Mouse (Mus musculus): ENCODE results near the gene Ubash3a. TPM values are rescaled to one million over a fixed set of nuclear protein-coding genes. Genes with fewer than 3 reads are reported as not detected.

The Ubash3a gene
- 0.36 and 0.50 TPM in 2 replicates for polyA plus RNA-seq (2015; fragmentation: Nextera tagmentation; extraction: Ambion mirVana)

- Histone ChIP-seq H3K9ac (no peak within 1 kb of the TSS), H3K36me3 (no peaks in the 10 kb centered on the region), H3K4me3 (no peak within 1 kb of the TSS), H3K4me1 (no peaks in the 10 kb centered on the region), H3K27me3 (no peaks in the 10 kb centered on the region), H3K9me3 (no peaks in the 10 kb centered on the region), H3K4me2 (replicated peaks) (no peak within 1 kb of the TSS), H3K27ac (no peak within 1 kb of the TSS)
- 79% methylated on average over 12 of the region's 12 CpGs for WGBS
- no peak for ATAC-seq (ENCODE audit: low FRiP score, low read depth)
These were observed at the start of gene Ubash3a for GRCm38 (mm10) chr17:31207771-31208334. Gene Ubash3a, plus strand, starts transcription at chr17:31207873.

- no peak overlapping the region for H3K4me2 ChIP-seq (replicated peaks)
- no peaks in the 10 kb centered on the region for H3K4me1 ChIP-seq
- WGBS = 74% methylated on average over 6 of the region's 6 CpGs
- no peaks in the 10 kb centered on the region for H3K9me3 ChIP-seq
- H3K4me3 ChIP-seq = no peak overlapping the region
- H3K27me3 ChIP-seq = 0 out of 2 replicates have a peak, but pooled peaks cover under 1% of the 10 kb centered on the region
- no peak for ATAC-seq (ENCODE audit: low FRiP score, low read depth)
- H3K9ac ChIP-seq = no peak overlapping the region
- H3K36me3 ChIP-seq = no peaks in the 10 kb centered on the region
- no peak overlapping the region for H3K27ac ChIP-seq
These were observed 49.8 kb upstream of the Ubash3a start for GRCm38 (mm10) chr17:31157921-31158320.

GRCm38 (mm10) chr17:31160291-31160690 lies 47.4 kb upstream of the Ubash3a start:
- peaks cover 18% of the 10 kb centered on the region; the same call in 1 of the 2 replicates for H3K27me3 ChIP-seq
- H3K4me2 ChIP-seq (replicated peaks) = no peak overlapping the region
- H3K4me3 ChIP-seq = no peak overlapping the region
- H3K27ac ChIP-seq = no peak overlapping the region
- H3K4me1 ChIP-seq = no peaks in the 10 kb centered on the region
- H3K9ac ChIP-seq = no peak overlapping the region
- H3K36me3 ChIP-seq = no peaks in the 10 kb centered on the region
- no peak for ATAC-seq (ENCODE audit: low FRiP score, low read depth)
- WGBS = 74% methylated on average over 4 of the region's 4 CpGs
- no peaks in the 10 kb centered on the region for H3K9me3 ChIP-seq

- H3K4me2 ChIP-seq (replicated peaks) = no peak overlapping the region
- no peaks in the 10 kb centered on the region for H3K36me3 ChIP-seq
- WGBS = 89% methylated on average over 12 of the region's 12 CpGs
- ATAC-seq (ENCODE audit: low FRiP score, low read depth) = no peak
- no peak overlapping the region for H3K4me3 ChIP-seq
- H3K27me3 ChIP-seq = peaks cover 38% of the 10 kb centered on the region
- H3K9ac ChIP-seq = no peak overlapping the region
- H3K4me1 ChIP-seq = no peaks in the 10 kb centered on the region
- H3K27ac ChIP-seq = no peak overlapping the region
- H3K9me3 ChIP-seq = no peaks in the 10 kb centered on the region
These were observed 45.1 kb upstream of the Ubash3a start for GRCm38 (mm10) chr17:31162607-31163006.

- H3K4me3 ChIP-seq = no peak overlapping the region
- 79% methylated on average over 2 of the region's 2 CpGs for WGBS
- no peak for ATAC-seq (ENCODE audit: low FRiP score, low read depth)
- no peak overlapping the region for H3K4me2 ChIP-seq (replicated peaks)
- H3K9ac ChIP-seq = no peak overlapping the region
- peaks cover 41% of the 10 kb centered on the region for H3K27me3 ChIP-seq
- no peaks in the 10 kb centered on the region for H3K36me3 ChIP-seq
- no peaks in the 10 kb centered on the region for H3K4me1 ChIP-seq
- H3K27ac ChIP-seq = no peak overlapping the region
- no peaks in the 10 kb centered on the region for H3K9me3 ChIP-seq
These were observed 43.9 kb upstream of the Ubash3a start for GRCm38 (mm10) chr17:31163821-31164220.

- Histone ChIP-seq H3K9ac (no peak within 1 kb of the TSS), H3K27me3 (peaks cover 51% of the 10 kb centered on the region), H3K9me3 (no peaks in the 10 kb centered on the region), H3K4me1 (no peaks in the 10 kb centered on the region), H3K27ac (no peak within 1 kb of the TSS), H3K4me3 (no peak within 1 kb of the TSS), H3K36me3 (no peaks in the 10 kb centered on the region), H3K4me2 (replicated peaks) (no peak within 1 kb of the TSS)
- no peak for ATAC-seq (ENCODE audit: low FRiP score, low read depth)
- 86% methylated on average over 6 of the region's 6 CpGs for WGBS
These were observed 42.5 kb upstream of the Ubash3a start, which contains the start of gene Tff1 for GRCm38 (mm10) chr17:31165127-31165526. Gene Tff1, minus strand, starts transcription at chr17:31165277.

GRCm38 (mm10) chr17:31169796-31170195 lies 37.9 kb upstream of the Ubash3a start:
- Histone ChIP-seq H3K9me3 (no peaks in the 10 kb centered on the region), H3K4me1 (no peaks in the 10 kb centered on the region), H3K9ac (no peak overlapping the region), H3K27ac (no peak overlapping the region), H3K27me3 (peaks cover 52% of the 10 kb centered on the region), H3K4me3 (no peak overlapping the region), H3K4me2 (replicated peaks) (no peak overlapping the region), H3K36me3 (no peaks in the 10 kb centered on the region)
- ATAC-seq (ENCODE audit: low FRiP score, low read depth) = no peak
- 86% methylated on average over 5 of the region's 5 CpGs for WGBS

- Histone ChIP-seq H3K27ac (no peak overlapping the region), H3K9me3 (no peaks in the 10 kb centered on the region), H3K4me1 (no peaks in the 10 kb centered on the region), H3K4me2 (replicated peaks) (no peak overlapping the region), H3K36me3 (no peaks in the 10 kb centered on the region), H3K9ac (no peak overlapping the region), H3K4me3 (no peak overlapping the region), H3K27me3 (peaks cover 44% of the 10 kb centered on the region)
- 93% methylated on average over 4 of the region's 4 CpGs for WGBS
- ATAC-seq (ENCODE audit: low FRiP score, low read depth) = no peak
These were observed 31.4 kb upstream of the Ubash3a start for GRCm38 (mm10) chr17:31176321-31176720.

GRCm38 (mm10) chr17:31181490-31181889 lies 26.2 kb upstream of the Ubash3a start:
- Histone ChIP-seq H3K36me3 (no peaks in the 10 kb centered on the region), H3K4me1 (no peaks in the 10 kb centered on the region), H3K9me3 (no peaks in the 10 kb centered on the region), H3K27me3 (peaks cover 23% of the 10 kb centered on the region; the same call in 1 of the 2 replicates), H3K27ac (no peak overlapping the region), H3K9ac (no peak overlapping the region), H3K4me3 (no peak overlapping the region), H3K4me2 (replicated peaks) (no peak overlapping the region)
- 78% methylated on average over 4 of the region's 4 CpGs for WGBS
- no peak for ATAC-seq (ENCODE audit: low FRiP score, low read depth)

- Histone ChIP-seq H3K27ac (no peak overlapping the region), H3K27me3 (peaks cover 14% of the 10 kb centered on the region; the same call in 1 of the 2 replicates), H3K9me3 (no peaks in the 10 kb centered on the region), H3K4me2 (replicated peaks) (no peak overlapping the region), H3K4me3 (no peak overlapping the region), H3K9ac (no peak overlapping the region), H3K4me1 (no peaks in the 10 kb centered on the region), H3K36me3 (no peaks in the 10 kb centered on the region)
- ATAC-seq (ENCODE audit: low FRiP score, low read depth) = no peak
- WGBS = 66% methylated on average over 12 of the region's 12 CpGs
These were observed 24.3 kb upstream of the Ubash3a start for GRCm38 (mm10) chr17:31183180-31183974.

GRCm38 (mm10) chr17:31184269-31184990 lies 23.2 kb upstream of the Ubash3a start:
- Histone ChIP-seq H3K27me3 (peaks cover 10% of the 10 kb centered on the region; the same call in 1 of the 2 replicates), H3K9me3 (no peaks in the 10 kb centered on the region), H3K4me2 (replicated peaks) (no peak overlapping the region), H3K4me3 (no peak overlapping the region), H3K27ac (no peak overlapping the region), H3K36me3 (no peaks in the 10 kb centered on the region), H3K4me1 (no peaks in the 10 kb centered on the region), H3K9ac (no peak overlapping the region)
- WGBS = 82% methylated on average over 12 of the region's 12 CpGs
- ATAC-seq (ENCODE audit: low FRiP score, low read depth) = no peak

- H3K27ac ChIP-seq = no peak overlapping the region
- H3K9me3 ChIP-seq = no peaks in the 10 kb centered on the region
- H3K9ac ChIP-seq = no peak overlapping the region
- H3K27me3 ChIP-seq = peaks cover 3% of the 10 kb centered on the region; the same call in 1 of the 2 replicates
- no peak overlapping the region for H3K4me3 ChIP-seq
- H3K36me3 ChIP-seq = no peaks in the 10 kb centered on the region
- H3K4me2 ChIP-seq (replicated peaks) = no peak overlapping the region
- no peak for ATAC-seq (ENCODE audit: low FRiP score, low read depth)
- 0 out of 2 replicates have a peak, but pooled peaks cover under 1% of the 10 kb centered on the region for H3K4me1 ChIP-seq
- WGBS = 27% methylated on average over 4 of the region's 4 CpGs
These were observed 20.3 kb upstream of the Ubash3a start for GRCm38 (mm10) chr17:31187370-31187769.
